Mouse (Mus musculus) brain, embryonic 14.5 days (tissue): ENCODE measurements around the gene Cttnbp2. TPM values are rescaled to one million over a fixed set of nuclear protein-coding genes. Genes with fewer than 3 reads are reported as not detected.

Experiments used
- DNase-seq: peaks from one replicate; pipeline ENCODE4 v3.0.0-alpha.2; 2011; ENCODE audit warnings: low read depth
- CTCF ChIP-seq: fragments of 200-500 bp; IDR thresholded peaks from 2 replicates; pipeline ENCODE4 v1.5.1; 2012; ENCODE audit warnings: inconsistent platforms, mild to moderate bottlenecking, moderate library complexity, borderline replicate concordance; ENCODE audit not compliant: insufficient read depth, insufficient read length; ENCODE audit errors: extremely low read depth
- POLR2A ChIP-seq: fragments of 200-500 bp; IDR thresholded peaks from 2 replicates; pipeline ENCODE4 v1.6.1; 2012; ENCODE audit warnings: mild to moderate bottlenecking, inconsistent platforms, borderline replicate concordance; ENCODE audit not compliant: poor library complexity, insufficient read depth, insufficient read length, severe bottlenecking; ENCODE audit errors: extremely low read depth
- polyA plus RNA-seq: library from polyadenylated mRNA; depleted of rRNA; stranded (reverse); fragments of >200 nt; gene quantifications from 2 replicates; pipeline ENCODE4 v1.2.3, GENCODE M21; 2012

Gene Cttnbp2
- polyA plus RNA-seq, 1 experiment = 42.2 TPM

GRCm38 (mm10) chr6:18373652-18374051 is 141.0 kb downstream of the Cttnbp2 start:
- TF ChIP-seq CTCF (no peak), POLR2A (no peak)
- DNase-seq = no peak

- DNase-seq = peak; percentile 80
- TF ChIP-seq CTCF = peak; percentile 88
- no peak for TF ChIP-seq POLR2A
Observed at GRCm38 (mm10) chr6:18372447-18373228, 142.0 kb downstream of the Cttnbp2 start.

GRCm38 (mm10) chr6:18369723-18370122 is 144.9 kb downstream of the Cttnbp2 start:
- no peak for DNase-seq

GRCm38 (mm10) chr6:18369054-18369453 is 145.6 kb downstream of the Cttnbp2 start:
- TF ChIP-seq CTCF (no peak), POLR2A (no peak)
- DNase-seq = peak; percentile 46

More at GRCm38 (mm10) chr6:18369723-18370122, 144.9 kb downstream of the Cttnbp2 start:
- TF ChIP-seq POLR2A (no peak), CTCF (no peak)

GRCm38 (mm10) chr6:18362232-18362631 is 152.4 kb downstream of the Cttnbp2 start:
- no peak for TF ChIP-seq CTCF
- no peak for DNase-seq

GRCm38 (mm10) chr6:18360955-18361354 is 153.7 kb downstream of the Cttnbp2 start:
- DNase-seq = no peak
- TF ChIP-seq POLR2A = no peak

- no peak for TF ChIP-seq CTCF
- no peak for TF ChIP-seq POLR2A
Observed at GRCm38 (mm10) chr6:18360154-18360553, 154.5 kb downstream of the Cttnbp2 start.

GRCm38 (mm10) chr6:18349153-18349858 is 165.3 kb downstream of the Cttnbp2 start:
- no peak for TF ChIP-seq POLR2A
- TF ChIP-seq CTCF = no peak
- DNase-seq = no peak

More at GRCm38 (mm10) chr6:18360154-18360553, 154.5 kb downstream of the Cttnbp2 start:
- no peak for DNase-seq

- no peak for DNase-seq
- no peak for TF ChIP-seq POLR2A
- TF ChIP-seq CTCF = no peak
Observed at GRCm38 (mm10) chr6:18344272-18344671, 170.4 kb downstream of the Cttnbp2 start.

- DNase-seq = no peak
- TF ChIP-seq POLR2A (no peak), CTCF (no peak)
Observed at GRCm38 (mm10) chr6:18338307-18338706, 176.3 kb downstream of the Cttnbp2 start.

GRCm38 (mm10) chr6:18335393-18335792 is 179.2 kb downstream of the Cttnbp2 start:
- TF ChIP-seq CTCF (no peak), POLR2A (no peak)
- no peak for DNase-seq

GRCm38 (mm10) chr6:18322950-18323349 is 191.7 kb downstream of the Cttnbp2 start:
- TF ChIP-seq CTCF = no peak
- no peak for TF ChIP-seq POLR2A

More at GRCm38 (mm10) chr6:18322950-18323349, 191.7 kb downstream of the Cttnbp2 start:
- no peak for DNase-seq
